Mouse (Mus musculus): Measurements from ENCODE around the gene Mpdz.

DNA sequence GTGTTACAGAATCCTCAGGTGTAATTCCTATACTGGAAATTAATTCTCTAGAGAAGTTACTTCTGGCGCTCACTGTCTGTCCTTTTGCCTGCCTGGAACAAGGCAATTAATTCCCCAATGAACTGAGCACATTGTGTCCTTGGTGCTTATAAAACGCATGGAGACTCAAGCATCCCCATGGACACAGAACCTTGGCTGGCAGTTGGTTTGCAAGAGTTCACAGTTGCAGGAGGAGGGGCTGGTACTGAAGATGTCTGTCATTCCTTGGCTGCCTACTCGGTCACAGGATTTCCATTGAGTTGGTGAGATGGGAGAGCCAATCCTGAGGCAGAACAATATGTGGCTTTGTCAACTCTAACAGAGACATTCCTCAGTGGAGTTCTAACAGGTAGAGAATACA is 12.5 kb downstream of the Mpdz start:
- TF ChIP-seq CTCF (conservative IDR thresholded peaks at IDR 0.05; ENCODE audit: low read length) (no peak), POU5F1 (IDR thresholded peaks at IDR 0.05; ENCODE audit: borderline replicate concordance, low read length) (no peak)
